Mouse (Mus musculus) neural tube, embryonic 14.5 days (tissue): Measurements from ENCODE around the gene Irgm2. TPM values are rescaled to one million over a fixed set of nuclear protein-coding genes. Genes with fewer than 3 reads are reported as not detected.
"Not testable (repeated sequence)": the region's sequence is repeated elsewhere in the genome, so short reads cannot be mapped to it uniquely, and the experiment has no call there.

ENCODE experiments used
- ATAC-seq: fragments of 200-750 bp; cut with Nextera tagmentation; 2 replicates; pipeline ENCODE4 v1.8.0; 2017; ENCODE audit warnings: low read depth, mild to moderate bottlenecking, moderate TSS enrichment, moderate library complexity
- H3K27ac ChIP-seq: fragments of 300-500 bp; sonication (generic); 2 replicates; pipeline ENCODE4 v1.5.1; 2014; ENCODE audit warnings: low read depth, mild to moderate bottlenecking, control low read depth, low read length, moderate library complexity, mixed read lengths
- H3K27me3 ChIP-seq: fragments of 300-500 bp; sonication (generic); 2 replicates; pipeline ENCODE4 v1.6.1; 2014; ENCODE audit warnings: low read length; ENCODE audit not compliant: control insufficient read depth, insufficient read depth
- H3K36me3 ChIP-seq: fragments of 300-500 bp; sonication (generic); 2 replicates; pipeline ENCODE4 v1.6.1; 2014; ENCODE audit warnings: low read length, mixed read lengths; ENCODE audit not compliant: control insufficient read depth, insufficient read depth
- H3K4me1 ChIP-seq: fragments of 300-500 bp; sonication (generic); 2 replicates; pipeline ENCODE4 v1.6.1; 2014; ENCODE audit warnings: low read length; ENCODE audit not compliant: control insufficient read depth, insufficient read depth
- H3K4me2 ChIP-seq: fragments of 300-500 bp; sonication (generic); 2 replicates; pipeline ENCODE4 v1.6.1; 2014; ENCODE audit warnings: mild to moderate bottlenecking, low read depth, low read length, control low read depth
- H3K4me3 ChIP-seq: fragments of 300-500 bp; sonication (generic); 2 replicates; pipeline ENCODE4 v1.5.1; 2014; ENCODE audit warnings: low read depth, low read length, control low read depth, mixed read lengths
- H3K9ac ChIP-seq: fragments of 300-500 bp; sonication (generic); replicated peaks from 2 replicates; pipeline ENCODE4 v1.6.1; 2014; ENCODE audit warnings: low read depth, mild to moderate bottlenecking, control low read depth, low read length, mixed read lengths
- H3K9me3 ChIP-seq: fragments of 300-500 bp; sonication (generic); 2 replicates; pipeline ENCODE4 v1.6.1; 2016; ENCODE audit warnings: low read length; ENCODE audit not compliant: control insufficient read depth
- WGBS: fragments of 180-500 bp; shearing (Covaris S2); extraction: QIAGEN DNeasy Blood & Tissue Kit; methylation state at CpG from one replicate; pipeline ENCODE4 v1.1.7; 2014; 5-methylcytosine and 5-hydroxymethylcytosine counted together
- polyA plus RNA-seq: library from polyadenylated mRNA; unstranded; fragments of >200 nt; fragmentation: Nextera tagmentation; extraction: Ambion mirVana; gene quantifications from 2 replicates; pipeline ENCODE4 v1.2.1, GENCODE M21; 2014

The Irgm2 gene
- polyA plus RNA-seq, 1 experiment from 2014 or later, result 0.32 TPM

GRCm38 (mm10) chr11:58201052-58201451, 1.6 kb downstream of the Irgm2 start:
- ATAC-seq, result no peak
- Histone ChIP-seq H3K9ac (no peak overlapping the region), H3K36me3 (no peaks in the 10 kb centered on the region), H3K27me3 (no peaks in the 10 kb centered on the region), H3K27ac (no peak overlapping the region), H3K9me3 (no peaks in the 10 kb centered on the region), H3K4me1 (no peaks in the 10 kb centered on the region), H3K4me2 (no peak overlapping the region), H3K4me3 (no peak overlapping the region)
- 92% methylated on average over 12 of the region's 12 CpGs for WGBS

- H3K4me3 ChIP-seq, result no peak overlapping the region
- H3K27ac ChIP-seq, result no peak overlapping the region
- no peak overlapping the region for H3K4me2 ChIP-seq
- H3K27me3 ChIP-seq, result no peaks in the 10 kb centered on the region
- WGBS, result 88% methylated on average over 1 of the region's 1 CpGs
- no peaks in the 10 kb centered on the region for H3K4me1 ChIP-seq
- H3K9me3 ChIP-seq, result no peaks in the 10 kb centered on the region
- no peaks in the 10 kb centered on the region for H3K36me3 ChIP-seq
- H3K9ac ChIP-seq, result no peak overlapping the region
- no peak for ATAC-seq
These were observed 11.0 kb downstream of the Irgm2 start for GRCm38 (mm10) chr11:58210321-58210886.

- H3K27ac ChIP-seq, result no peak overlapping the region
- H3K27me3 ChIP-seq, result no peaks in the 10 kb centered on the region
- no peaks in the 10 kb centered on the region for H3K36me3 ChIP-seq
- no peak overlapping the region for H3K4me3 ChIP-seq
- no peak for ATAC-seq
- 16% methylated on average over 9 of the region's 9 CpGs for whole genome bisulfite sequencing
- no peaks in the 10 kb centered on the region for H3K9me3 ChIP-seq
- no peak overlapping the region for H3K4me2 ChIP-seq
- H3K9ac ChIP-seq, result no peak overlapping the region
- no peaks in the 10 kb centered on the region for H3K4me1 ChIP-seq
These were observed 11.8 kb downstream of the Irgm2 start for GRCm38 (mm10) chr11:58211062-58211681.

- no peaks in the 10 kb centered on the region for H3K9me3 ChIP-seq
- 5% methylated on average over 2 of the region's 2 CpGs for WGBS
- H3K9ac ChIP-seq, result no peak overlapping the region
- no peaks in the 10 kb centered on the region for H3K27me3 ChIP-seq
- no peaks in the 10 kb centered on the region for H3K36me3 ChIP-seq
- no peak overlapping the region for H3K27ac ChIP-seq
- H3K4me3 ChIP-seq, result no peak overlapping the region
- H3K4me2 ChIP-seq, result no peak overlapping the region
- ATAC-seq, result no peak
- H3K4me1 ChIP-seq, result no peaks in the 10 kb centered on the region
These were observed 12.3 kb downstream of the Irgm2 start for GRCm38 (mm10) chr11:58211682-58212067.

GRCm38 (mm10) chr11:58213673-58214342, 14.4 kb downstream of the Irgm2 start:
- Histone ChIP-seq H3K4me1 (no peaks in the 10 kb centered on the region), H3K36me3 (no peaks in the 10 kb centered on the region), H3K9me3 (no peaks in the 10 kb centered on the region), H3K9ac (no peak overlapping the region), H3K4me2 (no peak overlapping the region), H3K4me3 (no peak overlapping the region), H3K27ac (no peak overlapping the region), H3K27me3 (no peaks in the 10 kb centered on the region)
- WGBS, result 89% methylated on average over 7 of the region's 7 CpGs
- no peak for ATAC-seq

- 38% methylated on average over 17 of the region's 17 CpGs for WGBS
- ATAC-seq, result no peak
- no peaks in the 10 kb centered on the region for H3K27me3 ChIP-seq
- no peak overlapping the region for H3K27ac ChIP-seq
- H3K4me2 ChIP-seq, result peak overlapping the region; percentile 35
- no peak overlapping the region; the same call in 1 of the 2 replicates for H3K9ac ChIP-seq
- H3K4me1 ChIP-seq, result no peaks in the 10 kb centered on the region
- H3K4me3 ChIP-seq, result peak overlapping the region; percentile 16
- no peaks in the 10 kb centered on the region for H3K9me3 ChIP-seq
- H3K36me3 ChIP-seq, result no peaks in the 10 kb centered on the region
These were observed 15.1 kb downstream of the Irgm2 start for GRCm38 (mm10) chr11:58214391-58215048.

- H3K9ac ChIP-seq, H3K4me1 ChIP-seq, H3K9me3 ChIP-seq, H3K27ac ChIP-seq, H3K4me2 ChIP-seq, H3K27me3 ChIP-seq, H3K36me3 ChIP-seq, ATAC-seq, H3K4me3 ChIP-seq: not testable (repeated sequence)
- WGBS, result 45% methylated on average over 2 of the region's 3 CpGs
These were observed 15.6 kb downstream of the Irgm2 start for GRCm38 (mm10) chr11:58215049-58215430.

GRCm38 (mm10) chr11:58215814-58216213, 16.4 kb downstream of the Irgm2 start:
- no peak overlapping the region for H3K4me3 ChIP-seq
- H3K36me3 ChIP-seq, result no peaks in the 10 kb centered on the region
- H3K4me1 ChIP-seq, result no peaks in the 10 kb centered on the region
- no peak overlapping the region for H3K4me2 ChIP-seq
- H3K27ac ChIP-seq, result no peak overlapping the region
- no peak overlapping the region for H3K9ac ChIP-seq
- WGBS, result 83% methylated on average over 5 of the region's 5 CpGs
- no peak for ATAC-seq
- H3K9me3 ChIP-seq, result no peaks in the 10 kb centered on the region
- no peaks in the 10 kb centered on the region for H3K27me3 ChIP-seq

- no peak overlapping the region for H3K4me3 ChIP-seq
- H3K9me3 ChIP-seq, result no peaks in the 10 kb centered on the region
- WGBS, result 88% methylated on average over 6 of the region's 6 CpGs
- no peak for ATAC-seq
- no peaks in the 10 kb centered on the region for H3K4me1 ChIP-seq
- no peaks in the 10 kb centered on the region for H3K36me3 ChIP-seq
- H3K27ac ChIP-seq, result no peak overlapping the region
- no peaks in the 10 kb centered on the region for H3K27me3 ChIP-seq
- H3K9ac ChIP-seq, result no peak overlapping the region
- H3K4me2 ChIP-seq, result no peak overlapping the region
These were observed 17.4 kb downstream of the Irgm2 start for GRCm38 (mm10) chr11:58216823-58217222.
